Mouse (Mus musculus) bone marrow macrophage, adult 2 months (primary cell): ENCODE measurements around the gene Cdk8.

Source experiments
- CTCF ChIP-seq: IDR thresholded peaks from 2 replicates; pipeline ENCODE4 v1.5.1; 2012; ENCODE audit warnings: low read depth, mild to moderate bottlenecking, low read length, moderate library complexity
- POLR2A ChIP-seq: IDR thresholded peaks from 2 replicates; pipeline ENCODE4 v1.6.1; 2012; ENCODE audit warnings: mild to moderate bottlenecking, low read depth, low read length, borderline replicate concordance

DNA sequence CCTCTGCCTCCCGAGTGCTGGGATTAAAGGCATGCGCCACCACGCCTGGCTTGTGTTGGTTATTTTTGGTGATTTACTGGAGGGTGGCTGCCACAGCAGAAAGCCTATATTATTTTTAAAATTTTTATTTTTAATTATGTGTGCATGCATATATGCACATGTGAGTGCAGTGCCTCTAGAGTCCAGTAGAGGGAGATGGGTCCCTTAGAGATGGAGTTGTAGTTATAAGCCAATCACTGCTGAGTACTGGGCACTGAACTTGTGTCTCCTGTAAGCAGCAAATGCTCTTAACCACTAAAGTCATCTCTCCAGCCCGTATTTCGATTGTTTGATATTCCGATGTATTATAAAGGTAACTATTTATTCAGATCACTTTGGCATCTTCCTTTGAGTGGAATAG, 30.4 kb upstream of the Cdk8 start:
- TF ChIP-seq POLR2A = no peak
- TF ChIP-seq CTCF = no peak
